Mouse (Mus musculus) hindbrain, postnatal 0 days (tissue): ENCODE measurements around the gene Ctsj. TPM values are rescaled to one million over a fixed set of nuclear protein-coding genes. Genes with fewer than 3 reads are reported as not detected.

Experiments
- ATAC-seq: fragments of 200-750 bp; cut with Nextera tagmentation; 2 replicates; pipeline ENCODE4 v1.8.0; 2017; ENCODE audit warnings: mild to moderate bottlenecking, moderate TSS enrichment, moderate library complexity
- DNase-seq: peaks from one replicate; pipeline ENCODE4 v3.0.0-alpha.2; 2015; ENCODE audit warnings: low spot score
- H3K27ac ChIP-seq: fragments of 300-500 bp; sonication (generic); 2 replicates; pipeline ENCODE4 v1.5.1; 2014; ENCODE audit warnings: mild to moderate bottlenecking
- H3K27me3 ChIP-seq: fragments of 300-500 bp; sonication (generic); 2 replicates; pipeline ENCODE4 v1.6.1; 2014; ENCODE audit warnings: low read length, mixed read lengths; ENCODE audit not compliant: insufficient read depth
- H3K36me3 ChIP-seq: fragments of 300-500 bp; sonication (generic); 2 replicates; pipeline ENCODE4 v1.6.1; 2014; ENCODE audit warnings: low read length, mixed read lengths; ENCODE audit not compliant: insufficient read depth
- H3K4me1 ChIP-seq: fragments of 300-500 bp; sonication (generic); 2 replicates; pipeline ENCODE4 v1.6.1; 2014; ENCODE audit warnings: antibody characterized with exemption, low read length, mixed read lengths; ENCODE audit not compliant: insufficient read depth
- H3K4me2 ChIP-seq: fragments of 300-500 bp; sonication (generic); 2 replicates; pipeline ENCODE4 v1.6.1; 2014; ENCODE audit warnings: low read depth, mild to moderate bottlenecking, low read length, moderate library complexity, mixed read lengths
- H3K4me3 ChIP-seq: fragments of 300-500 bp; sonication (generic); 2 replicates; pipeline ENCODE4 v1.5.1; 2014; ENCODE audit warnings: low read length
- H3K9ac ChIP-seq: fragments of 300-500 bp; sonication (generic); replicated peaks from 2 replicates; pipeline ENCODE4 v1.6.1; 2014; ENCODE audit warnings: mild to moderate bottlenecking, low read length, moderate library complexity, mixed read lengths
- H3K9me3 ChIP-seq: fragments of 300-500 bp; sonication (generic); 2 replicates; pipeline ENCODE4 v1.6.1; 2016; ENCODE audit warnings: low read length, mixed read lengths
- CTCF ChIP-seq: IDR thresholded peaks from 2 replicates; pipeline ENCODE4 v1.5.1; 2016; ENCODE audit warnings: antibody characterized with exemption, control low read depth, low read depth
- WGBS: fragments of 180-500 bp; shearing (Covaris S2); extraction: QIAGEN DNeasy Blood & Tissue Kit; methylation state at CpG from one replicate; pipeline ENCODE4 v1.1.7; 2014; 5-methylcytosine and 5-hydroxymethylcytosine counted together
- polyA plus RNA-seq: library from polyadenylated mRNA; unstranded; fragments of >200 nt; fragmentation: Nextera tagmentation; extraction: Ambion mirVana; gene quantifications from 2 replicates; pipeline ENCODE4 v1.2.1, GENCODE M21; 2015
- total RNA-seq: library from RNA; depleted of rRNA; stranded (reverse); fragments of >200 nt; gene quantifications from 2 replicates; pipeline ENCODE4 v1.2.3, GENCODE M21; 2014; rRNA removed

The Ctsj gene
- total and polyA plus RNA-seq, 2 experiments from 2014 or later = not detected

DNA sequence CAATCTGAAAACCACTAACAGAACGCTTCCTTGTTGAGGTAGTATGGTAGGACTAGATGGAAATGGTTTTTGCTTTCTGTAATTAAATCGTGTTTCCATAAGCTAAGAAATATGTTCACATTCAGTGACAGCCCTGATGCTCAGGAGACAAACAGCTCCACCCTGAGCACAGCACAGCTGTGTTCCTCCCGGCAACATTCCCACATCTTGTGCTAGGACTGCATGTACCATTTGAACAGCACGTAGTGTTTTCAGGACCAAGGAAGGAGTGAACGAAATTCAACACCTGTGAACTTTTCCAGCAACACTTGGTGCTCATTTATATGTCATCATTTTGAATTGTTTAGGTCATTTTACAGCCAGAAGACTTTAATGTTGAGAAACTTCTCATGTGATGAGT lies 44.1 kb downstream of the Ctsj start:
- no peak overlapping the region for H3K27ac ChIP-seq
- WGBS = 68% methylated on average over 5 of the region's 5 CpGs

More for the DNA sequence above, 44.1 kb downstream of the Ctsj start:
- Histone ChIP-seq H3K9me3 (peaks cover 13% of the 10 kb centered on the region), H3K4me1 (no peaks in the 10 kb centered on the region), H3K9ac (no peak overlapping the region), H3K27me3 (no peaks in the 10 kb centered on the region), H3K4me3 (no peak overlapping the region), H3K4me2 (no peak overlapping the region), H3K36me3 (no peaks in the 10 kb centered on the region)
- DNase-seq = no peak
- no peak for TF ChIP-seq CTCF
- ATAC-seq = no peak

Other genes with a start within 250 kb of the Ctsj start
- gene BC051665, start 219.6 kb downstream of the Ctsj start, total RNA-seq = not detected in 2 replicates
- not detected in 2 replicates for gene BC051665, start 219.6 kb downstream of the Ctsj start, polyA plus RNA-seq
- gene Ctsll3, start 203.1 kb downstream of the Ctsj start, total RNA-seq = not detected in 2 replicates
- not detected in 2 replicates for gene Ctsll3, start 203.1 kb downstream of the Ctsj start, polyA plus RNA-seq
- 0.68 TPM in 1 of 2 replicates, not detected in the other for gene 4930486L24Rik, start 141.5 kb downstream of the Ctsj start, total RNA-seq
- gene 4930486L24Rik, start 141.5 kb downstream of the Ctsj start, polyA plus RNA-seq = 0.14 TPM in 1 of 2 replicates, not detected in the other
- not detected in 2 replicates for gene Gm49392, start 109.1 kb downstream of the Ctsj start, total RNA-seq
- 0.33 TPM in 1 of 2 replicates, not detected in the other for gene Gm49392, start 109.1 kb downstream of the Ctsj start, polyA plus RNA-seq
- gene Ctla2b, start 108.5 kb downstream of the Ctsj start, total RNA-seq = 0.84 and 4.3 TPM in 2 replicates
- gene Ctla2b, start 108.5 kb downstream of the Ctsj start, polyA plus RNA-seq = 0.86 and 1.3 TPM in 2 replicates
- not detected in 2 replicates for gene Tpbpb, start 101.1 kb downstream of the Ctsj start, total RNA-seq
- gene Tpbpb, start 101.1 kb downstream of the Ctsj start, polyA plus RNA-seq = not detected in 2 replicates
- gene Gm49393, start 70.4 kb downstream of the Ctsj start, total RNA-seq = not detected in 2 replicates
- not detected in 2 replicates for gene Gm49393, start 70.4 kb downstream of the Ctsj start, polyA plus RNA-seq
- gene Gm49391, start 69.4 kb downstream of the Ctsj start, total RNA-seq = 4.1 TPM in 1 of 2 replicates, not detected in the other
- gene Gm49391, start 69.4 kb downstream of the Ctsj start, polyA plus RNA-seq = 0.88 TPM in 2 replicates
- 4.3 and 15.3 TPM in 2 replicates for gene Ctla2a, start 69.3 kb downstream of the Ctsj start, total RNA-seq
- 38.0 and 40.2 TPM in 2 replicates for gene Ctla2a, start 69.3 kb downstream of the Ctsj start, polyA plus RNA-seq
- gene Tpbpa, start 64.0 kb downstream of the Ctsj start, total RNA-seq = not detected in 2 replicates
- not detected in 2 replicates for gene Tpbpa, start 64.0 kb downstream of the Ctsj start, polyA plus RNA-seq
- not detected in 2 replicates for gene Ctsq, start 34.7 kb upstream of the Ctsj start, total RNA-seq
- gene Ctsq, start 34.7 kb upstream of the Ctsj start, polyA plus RNA-seq = not detected in 2 replicates
- gene Ctsr, start 158.3 kb upstream of the Ctsj start, total RNA-seq = not detected in 2 replicates
- gene Ctsr, start 158.3 kb upstream of the Ctsj start, polyA plus RNA-seq = not detected in 2 replicates
- gene Cts6, start 197.5 kb upstream of the Ctsj start, total RNA-seq = not detected in 2 replicates
- gene Cts6, start 197.5 kb upstream of the Ctsj start, polyA plus RNA-seq = not detected in 2 replicates
- not detected in 2 replicates for gene Cts8, start 249.4 kb upstream of the Ctsj start, total RNA-seq
- gene Cts8, start 249.4 kb upstream of the Ctsj start, polyA plus RNA-seq = not detected in 2 replicates